Mouse (Mus musculus): Measurements from ENCODE around the gene Atp6ap1l. TPM values are rescaled to one million over a fixed set of nuclear protein-coding genes. Genes with fewer than 3 reads are reported as not detected.

Atp6ap1l gene
- polyA plus RNA-seq, 2 experiments, result 0.34 TPM; not detected in 1

GRCm38 (mm10) chr13:90896821-90897220 lies 8.3 kb downstream of the Atp6ap1l start:
- no peak overlapping the region for H3K4me3 ChIP-seq (replicated peaks; ENCODE audit: low read length)
- H3K4me2 ChIP-seq (replicated peaks; ENCODE audit: low read depth, low read length, severe bottlenecking), result no peak overlapping the region
- H3K4me1 ChIP-seq (ENCODE audit: control insufficient read depth, insufficient read depth, low read length), result no peaks in the 10 kb centered on the region
- no peaks in the 10 kb centered on the region; the same call in 1 of the 2 replicates for H3K9me3 ChIP-seq (ENCODE audit: control insufficient read depth, low read length)
- WGBS, result 89% methylated on average over 12 of the region's 12 CpGs
- no peaks in the 10 kb centered on the region for H3K27me3 ChIP-seq (ENCODE audit: control insufficient read depth, insufficient read depth, low read length)
- no peak for TF ChIP-seq POLR2A (IDR thresholded peaks at IDR 0.05; ENCODE audit: borderline replicate concordance, extremely low read depth, insufficient read depth, insufficient read length)
- ATAC-seq (ENCODE audit: low FRiP score, low read depth) (no peak), DNase-seq (ENCODE audit: low spot score) (no peak)
- no peaks in the 10 kb centered on the region for H3K36me3 ChIP-seq (ENCODE audit: control insufficient read depth, insufficient read depth, low read length)
- H3K27ac ChIP-seq (replicated peaks; ENCODE audit: low read depth, low read length), result no peak overlapping the region
- H3K9ac ChIP-seq (ENCODE audit: low read depth, low read length, severe bottlenecking), result no peak overlapping the region

GRCm38 (mm10) chr13:90896098-90896497 lies 9.1 kb downstream of the Atp6ap1l start:
- WGBS, result 27% methylated on average over 2 of the region's 2 CpGs
- H3K27me3 ChIP-seq (ENCODE audit: control insufficient read depth, insufficient read depth, low read length), result no peaks in the 10 kb centered on the region
- H3K4me3 ChIP-seq (replicated peaks; ENCODE audit: low read length), result no peak overlapping the region
- no peak overlapping the region for H3K4me2 ChIP-seq (replicated peaks; ENCODE audit: low read depth, low read length, severe bottlenecking)
- ATAC-seq (ENCODE audit: low FRiP score, low read depth), result no peak
- DNase-seq (ENCODE audit: low spot score), result no peak
- no peaks in the 10 kb centered on the region for H3K36me3 ChIP-seq (ENCODE audit: control insufficient read depth, insufficient read depth, low read length)
- H3K9ac ChIP-seq (ENCODE audit: low read depth, low read length, severe bottlenecking), result no peak overlapping the region
- H3K4me1 ChIP-seq (ENCODE audit: control insufficient read depth, insufficient read depth, low read length), result no peaks in the 10 kb centered on the region
- no peaks in the 10 kb centered on the region; the same call in 1 of the 2 replicates for H3K9me3 ChIP-seq (ENCODE audit: control insufficient read depth, low read length)
- H3K27ac ChIP-seq (replicated peaks; ENCODE audit: low read depth, low read length), result no peak overlapping the region
- no peak for TF ChIP-seq POLR2A (IDR thresholded peaks at IDR 0.05; ENCODE audit: borderline replicate concordance, extremely low read depth, insufficient read depth, insufficient read length)

- ATAC-seq (ENCODE audit: low FRiP score, low read depth) (no peak), DNase-seq (ENCODE audit: low spot score) (no peak)
- no peak overlapping the region for H3K27ac ChIP-seq (replicated peaks; ENCODE audit: low read depth, low read length)
- H3K4me1 ChIP-seq (ENCODE audit: control insufficient read depth, insufficient read depth, low read length), result no peaks in the 10 kb centered on the region
- H3K9ac ChIP-seq (ENCODE audit: low read depth, low read length, severe bottlenecking), result no peak overlapping the region
- 82% methylated on average over 4 of the region's 4 CpGs for WGBS
- no peaks in the 10 kb centered on the region for H3K36me3 ChIP-seq (ENCODE audit: control insufficient read depth, insufficient read depth, low read length)
- TF ChIP-seq POLR2A (IDR thresholded peaks at IDR 0.05; ENCODE audit: borderline replicate concordance, extremely low read depth, insufficient read depth, insufficient read length), result no peak
- H3K4me3 ChIP-seq (replicated peaks; ENCODE audit: low read length), result no peak overlapping the region
- H3K9me3 ChIP-seq (ENCODE audit: control insufficient read depth, low read length), result no peaks in the 10 kb centered on the region; the same call in 1 of the 2 replicates
- H3K4me2 ChIP-seq (replicated peaks; ENCODE audit: low read depth, low read length, severe bottlenecking), result no peak overlapping the region
- H3K27me3 ChIP-seq (ENCODE audit: control insufficient read depth, insufficient read depth, low read length), result no peaks in the 10 kb centered on the region
Measured at GRCm38 (mm10) chr13:90894819-90895218, 10.3 kb downstream of the Atp6ap1l start.

GRCm38 (mm10) chr13:90890111-90890510 lies 15.0 kb downstream of the Atp6ap1l start:
- Histone ChIP-seq H3K4me1 (ENCODE audit: control insufficient read depth, insufficient read depth, low read length) (peaks cover 7% of the 10 kb centered on the region; the same call in 1 of the 2 replicates), H3K9ac (ENCODE audit: low read depth, low read length, severe bottlenecking) (no peak overlapping the region), H3K27ac (replicated peaks; ENCODE audit: low read depth, low read length) (no peak overlapping the region), H3K4me2 (replicated peaks; ENCODE audit: low read depth, low read length, severe bottlenecking) (no peak overlapping the region), H3K4me3 (replicated peaks; ENCODE audit: low read length) (no peak overlapping the region), H3K9me3 (ENCODE audit: control insufficient read depth, low read length) (no peaks in the 10 kb centered on the region; the same call in 1 of the 2 replicates), H3K27me3 (ENCODE audit: control insufficient read depth, insufficient read depth, low read length) (no peaks in the 10 kb centered on the region), H3K36me3 (ENCODE audit: control insufficient read depth, insufficient read depth, low read length) (no peaks in the 10 kb centered on the region)
- ATAC-seq (ENCODE audit: low FRiP score, low read depth) (no peak), DNase-seq (ENCODE audit: low spot score) (no peak)
- 91% methylated on average over 5 of the region's 5 CpGs for WGBS
- TF ChIP-seq POLR2A (IDR thresholded peaks at IDR 0.05; ENCODE audit: borderline replicate concordance, extremely low read depth, insufficient read depth, insufficient read length), result no peak

GRCm38 (mm10) chr13:90886568-90886983 lies 18.6 kb downstream of the Atp6ap1l start:
- H3K27ac ChIP-seq (replicated peaks; ENCODE audit: low read depth, low read length), result no peak overlapping the region
- ATAC-seq (ENCODE audit: low FRiP score, low read depth) (peak; percentile 77), DNase-seq (ENCODE audit: low spot score) (peak; percentile 74)
- H3K36me3 ChIP-seq (ENCODE audit: control insufficient read depth, insufficient read depth, low read length), result no peaks in the 10 kb centered on the region
- TF ChIP-seq POLR2A (IDR thresholded peaks at IDR 0.05; ENCODE audit: borderline replicate concordance, extremely low read depth, insufficient read depth, insufficient read length), result no peak
- H3K4me3 ChIP-seq (replicated peaks; ENCODE audit: low read length), result peak overlapping the region; percentile 41
- peaks cover 7% of the 10 kb centered on the region; the same call in 1 of the 2 replicates for H3K4me1 ChIP-seq (ENCODE audit: control insufficient read depth, insufficient read depth, low read length)
- H3K4me2 ChIP-seq (replicated peaks; ENCODE audit: low read depth, low read length, severe bottlenecking), result peak overlapping the region; percentile 61
- no peaks in the 10 kb centered on the region for H3K27me3 ChIP-seq (ENCODE audit: control insufficient read depth, insufficient read depth, low read length)
- under 1% methylated on average over 18 of the region's 18 CpGs for WGBS
- H3K9me3 ChIP-seq (ENCODE audit: control insufficient read depth, low read length), result no peaks in the 10 kb centered on the region
- H3K9ac ChIP-seq (ENCODE audit: low read depth, low read length, severe bottlenecking), result peak overlapping the region; percentile 37
